Mouse (Mus musculus) kidney, adult 8-10 months (tissue): Measurements from ENCODE around the gene Tmem74b.

Source experiments
- DNase-seq, 2 experiments: peaks; one replicate each; pipeline ENCODE4 v3.0.0; 2022

The Tmem74b gene

DNA sequence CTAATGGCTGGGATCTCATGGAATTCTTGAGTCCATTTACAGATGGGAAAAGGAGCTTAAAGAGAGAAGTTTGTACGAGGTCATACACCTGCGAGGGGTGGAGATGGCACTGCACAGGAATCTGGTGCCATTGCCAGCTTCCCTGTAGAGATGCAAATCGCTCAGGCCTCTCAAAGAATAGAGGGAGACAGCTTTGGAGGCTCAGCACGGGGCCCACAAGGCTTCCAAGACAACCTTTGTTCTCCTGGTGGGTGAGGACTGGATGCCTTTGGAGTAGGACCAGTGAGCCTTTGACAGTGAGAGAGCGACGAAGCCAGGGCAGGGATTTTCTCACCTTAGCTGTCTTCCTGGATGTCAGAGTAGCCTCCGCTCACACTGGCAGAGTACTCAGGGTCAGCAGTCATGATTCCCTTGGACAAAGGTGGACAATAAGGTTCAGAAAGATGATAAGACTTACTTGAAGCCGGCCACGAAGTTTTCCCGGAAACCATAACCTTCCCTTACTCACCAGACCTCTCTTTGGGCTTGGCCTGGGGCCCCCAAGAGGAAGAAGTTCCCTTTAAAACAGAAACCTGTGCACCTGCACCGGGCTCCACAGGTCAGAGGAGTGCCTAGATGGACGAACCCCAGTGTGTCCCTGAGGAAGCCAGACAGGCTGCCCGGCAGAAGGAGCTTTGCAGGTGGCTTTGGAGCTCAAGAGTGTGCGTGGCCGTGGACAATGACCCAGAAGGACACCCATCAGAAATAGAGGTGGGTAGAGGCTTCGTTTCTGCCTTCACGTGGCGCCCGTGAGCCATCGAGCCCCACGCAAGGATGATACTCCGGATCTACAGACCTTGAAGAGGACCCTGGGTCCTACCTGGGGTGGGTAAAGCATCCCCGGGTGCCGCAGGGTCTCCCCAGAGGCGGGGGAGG, at the start of gene Tmem74b:
Gene Tmem74b (plus strand): TSS at position 778 of the 915 bp plus-strand sequence.
- DNase-seq, result peak in 1 of 2 experiments; percentile 3

DNA sequence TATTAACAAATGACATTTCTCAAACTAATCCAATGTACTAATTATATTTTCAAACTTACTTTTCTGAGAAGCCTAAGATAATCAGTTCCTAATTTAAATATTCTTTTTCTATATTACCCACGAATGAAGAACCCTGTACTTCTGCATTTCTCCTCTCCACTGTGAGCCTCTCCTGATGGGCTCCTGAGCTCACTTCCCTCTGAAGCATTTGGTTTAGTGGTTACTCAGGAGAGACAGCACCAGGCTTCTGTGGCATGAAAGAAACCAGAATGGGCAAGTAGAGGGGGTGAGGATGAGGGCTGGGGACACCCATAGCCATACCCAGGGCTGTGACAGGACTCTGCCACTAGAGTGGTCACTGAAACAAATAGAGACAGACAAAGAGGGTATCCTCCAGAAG, 49.8 kb upstream of the Tmem74b start:
- no peak for DNase-seq

DNA sequence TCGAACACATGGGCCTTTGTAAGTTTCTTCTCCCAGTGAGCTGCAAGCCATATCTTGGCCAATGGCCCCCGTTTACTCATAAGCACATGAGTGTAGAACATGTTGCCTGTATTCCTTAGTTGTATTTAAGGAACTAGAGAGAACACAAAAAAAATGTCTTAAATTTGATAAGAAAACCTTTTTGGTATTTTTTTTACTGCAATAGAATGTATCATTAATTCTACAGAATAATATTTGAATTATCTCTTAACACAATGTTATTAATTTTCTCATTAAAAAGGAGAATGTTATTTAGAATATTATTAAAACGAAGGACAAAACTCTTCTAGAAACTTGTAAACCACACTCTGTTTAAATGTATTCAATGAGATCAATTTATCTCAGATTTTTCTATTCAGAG, 33.4 kb upstream of the Tmem74b start, which contains the start of gene Rad21l:
Gene Rad21l (minus strand): TSS at position 101 of the 400 bp plus-strand sequence.
- DNase-seq, result no peak

DNA sequence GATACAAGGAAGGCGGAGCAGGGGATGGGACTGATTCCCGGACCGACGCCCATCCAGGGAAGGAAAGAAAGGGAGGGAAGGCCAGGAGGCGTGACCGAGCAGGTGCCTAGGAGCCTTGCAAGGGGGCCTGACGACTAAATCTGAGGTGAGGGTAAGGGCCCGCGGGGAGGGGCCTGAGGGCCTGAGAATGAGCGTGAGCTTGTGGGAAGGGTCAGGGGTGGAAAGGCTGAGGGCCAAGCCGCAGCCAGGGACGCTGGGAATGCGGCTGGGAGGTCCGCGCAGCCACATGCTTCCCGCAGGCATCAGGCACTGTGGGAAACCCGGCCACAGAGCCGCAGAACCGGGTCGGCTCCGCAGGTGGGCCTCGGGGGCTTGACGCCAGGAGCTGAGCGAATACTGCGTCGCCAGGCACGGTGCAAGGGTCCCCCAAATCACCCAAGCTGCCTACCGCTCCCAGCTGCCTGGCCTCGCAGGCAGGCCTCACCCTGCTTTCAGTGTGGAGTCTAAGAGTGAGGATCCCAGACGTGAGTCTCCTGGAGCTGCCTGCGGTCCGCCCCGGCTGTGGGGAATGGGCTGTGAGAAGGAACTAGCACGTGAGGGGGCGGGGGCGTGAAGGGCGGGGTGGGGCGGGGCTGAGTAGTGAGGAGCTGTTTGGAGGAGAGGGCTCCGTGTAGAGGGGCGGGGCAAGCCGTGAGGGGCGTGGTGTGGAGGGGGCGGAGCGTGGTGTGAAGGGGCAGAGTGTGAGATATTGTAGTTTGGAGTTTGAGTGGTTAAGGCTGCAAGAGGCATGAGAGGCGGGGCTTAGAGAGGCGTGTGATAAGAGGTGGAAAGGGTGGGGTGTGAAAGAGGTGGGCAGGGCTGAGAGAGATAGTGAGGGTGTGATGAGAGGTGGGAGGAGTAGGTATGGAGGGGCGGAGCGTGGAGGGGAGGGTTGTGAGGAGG, 31.5 kb upstream of the Tmem74b start:
- no peak for DNase-seq

DNA sequence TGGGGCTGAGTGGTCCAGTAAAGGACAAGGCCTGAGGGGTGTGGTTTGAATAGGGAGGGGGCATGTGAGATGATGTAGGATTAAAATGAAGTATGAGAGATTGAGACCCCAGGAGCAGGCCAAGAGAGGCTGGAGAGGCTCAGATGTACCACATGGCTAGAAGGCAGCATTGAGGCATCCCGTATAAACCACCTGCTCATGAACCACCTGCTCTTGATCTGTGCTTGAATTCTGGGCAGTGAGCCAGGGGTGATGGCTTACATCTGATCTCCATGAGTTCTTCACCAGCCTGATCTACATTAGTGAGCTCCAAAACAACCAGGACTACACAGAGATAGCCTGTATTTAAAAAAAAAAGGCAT, 30.9 kb upstream of the Tmem74b start:
- no peak for DNase-seq

DNA sequence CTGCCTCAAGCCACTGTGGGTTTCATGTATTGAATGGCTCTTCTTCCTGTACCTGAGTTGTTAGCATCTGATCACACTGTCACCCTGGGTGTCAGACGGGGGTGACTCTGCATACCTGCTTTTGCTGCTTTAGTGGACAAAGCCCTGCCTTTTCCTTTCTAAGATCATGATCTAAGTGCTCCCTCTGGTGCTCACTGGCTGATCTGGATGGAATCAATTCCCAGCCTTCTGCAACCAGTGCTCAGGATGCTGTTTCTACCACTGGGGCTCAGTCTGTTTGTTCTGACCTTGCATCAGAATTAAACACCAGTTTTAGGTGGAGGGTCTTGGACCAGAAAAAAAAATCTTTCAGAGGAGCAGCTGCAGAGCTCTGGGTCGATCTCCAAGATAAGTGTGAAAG, 25.6 kb upstream of the Tmem74b start:
- DNase-seq, result no peak

DNA sequence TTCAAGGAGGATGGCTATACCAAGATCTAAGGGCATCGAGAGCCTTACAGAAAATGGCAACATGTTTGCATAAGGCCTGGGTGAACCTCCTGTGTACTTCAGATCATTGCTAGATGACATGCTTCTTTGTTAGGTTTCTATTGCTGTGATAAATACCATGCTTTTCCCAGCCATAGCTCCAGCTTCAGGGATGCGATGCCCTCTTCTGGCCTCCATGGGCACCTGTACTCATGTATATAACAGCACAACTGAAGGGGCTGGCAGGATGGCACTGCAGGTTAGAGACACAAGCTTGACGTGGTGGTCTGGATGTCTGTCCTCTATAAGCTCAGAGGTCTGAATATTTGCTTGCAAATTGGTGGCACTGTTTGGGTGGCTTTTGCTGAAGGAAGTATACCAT, 19.5 kb upstream of the Tmem74b start:
- DNase-seq, result peak; percentile 5 to 12

DNA sequence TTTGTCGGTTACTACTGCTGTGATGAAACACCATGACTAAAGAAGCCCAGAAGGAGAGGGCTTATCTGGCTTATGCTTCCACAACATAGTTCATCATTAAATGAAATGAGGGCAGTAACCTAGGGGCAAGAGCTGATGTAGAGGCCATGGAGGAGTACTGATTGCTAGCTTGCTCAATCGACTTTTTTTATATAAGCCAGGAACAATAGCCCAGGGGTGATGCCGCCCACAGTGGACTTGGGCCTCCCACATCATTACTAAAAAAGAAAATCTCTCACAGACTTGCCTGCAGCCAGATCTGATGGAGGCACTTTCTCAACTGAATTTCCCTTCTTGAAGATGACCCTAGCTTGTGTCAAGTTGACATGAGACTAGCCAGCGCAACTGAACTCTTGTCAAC, 18.8 kb upstream of the Tmem74b start:
- no peak for DNase-seq

DNA sequence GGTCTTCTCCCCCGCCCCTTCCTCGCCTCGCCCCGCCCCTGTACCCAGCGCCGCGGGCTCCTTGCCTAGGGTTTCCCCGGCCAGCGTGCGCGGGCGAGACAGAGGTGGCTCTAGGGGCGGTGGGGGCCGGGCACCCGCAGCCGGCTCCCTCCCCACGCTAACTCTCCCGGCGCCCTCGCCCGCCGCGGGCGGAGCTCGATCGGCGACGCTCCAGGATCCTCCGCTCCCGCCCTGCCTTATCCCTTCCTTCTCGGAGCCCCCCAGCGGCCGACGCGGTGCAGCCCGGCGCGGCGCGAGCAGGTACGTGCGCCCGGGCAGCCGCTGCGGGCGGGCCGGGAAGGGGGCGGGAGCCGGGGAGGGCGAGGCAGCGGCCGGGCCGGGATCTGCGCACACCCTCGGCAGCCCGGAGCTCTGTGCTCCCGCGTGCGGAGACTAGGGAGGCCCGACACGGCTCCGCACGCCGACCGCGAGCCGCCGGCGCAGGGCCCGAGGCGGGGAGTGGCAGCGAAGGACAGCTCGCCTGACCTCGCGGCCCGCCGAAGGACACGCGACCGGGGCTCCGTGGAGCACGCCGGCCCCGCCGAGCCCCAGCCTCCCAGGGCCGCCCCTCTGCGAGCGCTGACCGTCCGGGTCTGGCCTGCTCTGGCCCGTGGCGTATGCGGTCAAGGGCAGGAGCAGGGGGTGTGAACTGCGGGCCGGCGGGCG, 490 bp downstream of the Tmem74b start:
- DNase-seq, result peak; percentile 16 to 17

DNA sequence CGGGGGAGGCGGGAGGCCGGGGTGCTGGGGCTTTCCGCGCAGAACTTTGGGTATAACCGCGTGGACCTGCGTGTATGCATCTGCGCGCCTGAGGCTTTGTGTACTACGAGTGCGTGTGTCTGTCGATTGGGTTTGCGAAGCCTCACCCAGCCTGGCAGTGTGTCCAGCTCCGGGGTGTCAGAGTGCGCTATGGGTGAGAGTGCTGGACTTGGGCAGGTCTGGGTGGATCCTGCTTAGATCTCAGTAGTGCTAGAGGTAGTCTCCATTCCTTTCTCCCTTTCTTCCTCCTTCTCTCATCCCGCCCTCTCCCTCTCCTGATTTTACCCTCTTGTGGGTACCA, 1.0 kb downstream of the Tmem74b start:
- peak in 1 of 2 experiments; percentile 1 for DNase-seq

DNA sequence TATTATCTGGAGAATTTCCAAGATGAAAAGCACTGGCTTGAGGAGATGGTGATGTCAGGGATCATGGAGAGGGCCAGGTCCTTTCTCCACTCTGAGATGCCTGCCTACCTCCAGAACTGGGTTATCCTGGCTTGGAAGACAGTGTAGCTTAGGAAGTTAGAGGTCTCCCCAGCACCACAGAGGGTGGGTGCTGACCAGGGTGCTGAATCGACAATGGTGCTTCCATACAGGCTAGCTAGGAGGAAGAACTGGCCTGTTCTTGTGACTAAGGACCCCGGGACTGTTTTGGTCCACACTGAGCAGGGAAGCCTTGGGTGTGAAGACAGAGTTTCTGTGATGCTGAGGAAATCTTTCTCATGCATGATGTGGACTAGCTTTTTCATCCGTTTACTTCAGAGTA, 10.8 kb downstream of the Tmem74b start:
- DNase-seq, result peak in 1 of 2 experiments; percentile 14

DNA sequence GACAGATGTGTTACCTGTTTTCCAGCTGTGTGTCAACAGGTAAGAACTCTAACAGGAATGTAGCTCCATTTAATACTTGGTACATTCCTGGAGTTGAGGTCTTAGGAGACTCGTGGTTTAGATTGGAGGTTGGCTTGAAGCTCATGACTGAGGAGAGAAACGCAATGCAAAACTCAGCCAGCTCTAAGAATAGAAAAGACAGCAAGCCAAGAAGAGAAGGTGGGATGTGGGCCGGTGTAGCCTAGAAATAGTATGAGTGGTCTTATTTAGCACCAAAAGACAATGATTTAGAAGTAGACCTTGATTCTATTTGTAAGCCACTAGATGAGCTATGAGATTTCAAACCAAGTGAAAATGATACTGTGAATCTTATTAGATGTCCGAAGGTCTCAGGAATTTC, 13.7 kb downstream of the Tmem74b start:
- DNase-seq, result no peak

DNA sequence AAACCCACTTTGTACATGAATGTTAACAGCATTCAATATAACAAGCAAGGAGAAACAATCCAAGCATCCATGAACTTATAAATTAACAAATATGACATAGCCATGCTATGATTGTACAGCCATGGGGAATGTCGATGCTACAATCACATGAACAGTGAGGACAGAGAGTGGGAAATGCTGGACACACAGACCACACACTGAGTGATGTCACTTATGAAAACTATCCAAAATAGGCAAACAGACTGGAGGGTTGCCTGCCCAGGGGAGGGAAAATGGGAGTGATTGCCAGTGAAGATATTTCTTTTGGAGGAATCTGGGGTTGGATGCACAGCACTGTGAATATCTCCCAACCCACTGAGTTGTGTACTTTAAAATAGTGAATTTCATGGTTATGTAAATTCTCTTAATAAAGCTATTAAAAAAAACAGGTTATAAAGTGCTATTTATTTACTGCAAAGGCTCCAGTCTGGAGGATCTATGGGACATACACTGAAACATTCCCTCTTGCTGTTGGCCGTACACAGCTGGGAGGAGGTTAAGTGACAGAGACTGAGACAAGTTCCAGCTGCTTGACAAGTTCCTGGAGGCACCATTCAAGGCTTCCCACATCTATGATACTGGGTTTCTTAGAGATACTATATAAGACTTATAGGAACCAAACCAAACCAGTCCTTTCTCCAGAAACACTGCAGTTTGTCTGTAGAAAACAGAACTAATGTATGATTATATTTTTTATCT, 14.7 kb downstream of the Tmem74b start:
- no peak for DNase-seq

DNA sequence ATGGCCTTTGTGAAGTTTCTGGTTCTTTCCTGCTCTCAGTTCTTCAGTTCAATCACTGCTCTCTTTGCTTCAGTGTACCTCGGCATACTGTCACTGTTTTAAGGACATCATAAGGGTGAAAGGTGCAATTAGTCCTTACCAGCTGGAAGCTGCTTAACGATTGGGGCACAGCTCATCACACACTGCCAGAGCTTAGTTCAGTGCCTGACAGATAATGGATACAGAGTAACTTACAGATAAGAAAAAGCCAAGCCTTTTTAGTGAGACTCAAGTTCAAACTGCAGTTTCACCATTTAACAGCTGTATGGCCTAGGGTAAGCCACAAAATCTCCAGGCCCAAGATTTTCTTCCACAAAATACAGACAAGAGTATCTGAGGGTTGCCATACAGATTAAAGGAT, 22.3 kb downstream of the Tmem74b start:
- no peak for DNase-seq

DNA sequence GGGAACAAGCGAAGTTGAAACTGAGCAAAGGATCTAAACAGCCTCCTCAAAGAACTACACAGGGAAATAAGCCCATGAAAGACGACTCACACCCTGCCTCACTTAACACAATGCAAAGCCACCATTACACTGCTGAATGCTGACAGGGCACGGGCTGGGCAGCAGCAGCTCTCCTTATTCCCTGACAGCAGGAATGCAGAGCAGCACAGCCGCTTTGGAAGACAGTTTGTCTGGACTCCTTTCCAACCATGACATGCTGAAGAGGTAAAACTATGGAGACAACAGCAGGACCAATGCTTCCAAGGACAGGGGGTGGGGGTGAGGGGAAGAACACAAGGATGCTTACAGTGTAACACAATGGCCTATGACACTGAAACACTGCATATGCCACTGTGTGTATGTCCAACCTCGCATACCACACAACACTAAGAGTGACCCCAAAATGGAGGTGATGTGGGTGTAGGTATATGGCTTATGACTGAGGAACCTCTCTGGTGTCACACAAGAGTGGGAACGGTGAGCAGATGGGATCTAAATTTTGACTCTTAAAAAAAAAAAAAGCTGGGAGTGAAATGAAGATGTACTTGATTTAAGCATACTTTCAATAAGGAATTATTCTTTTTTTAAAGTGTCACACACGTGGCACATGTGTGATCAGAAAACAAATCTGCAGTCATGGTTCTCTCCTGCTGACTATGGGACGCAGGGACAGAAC, 31.5 kb downstream of the Tmem74b start:
- no peak for DNase-seq

DNA sequence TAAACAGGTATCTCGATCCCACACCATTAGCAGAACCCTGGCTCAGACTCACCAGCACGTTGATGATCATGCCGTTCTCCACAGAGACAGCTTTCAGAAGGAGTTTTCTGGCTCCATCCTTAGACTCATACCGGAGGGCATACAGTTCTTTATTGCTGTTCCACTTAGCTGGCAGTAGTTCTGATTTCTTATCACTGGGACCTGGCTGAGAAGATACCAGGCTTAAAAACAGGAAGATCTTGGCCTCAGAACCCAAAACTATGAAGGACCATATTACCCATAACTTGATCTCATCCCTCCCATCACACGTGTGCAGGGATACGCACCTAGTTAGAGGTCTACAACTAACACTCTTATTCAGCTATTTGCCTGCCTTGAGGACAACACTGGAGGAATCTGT, 33.6 kb downstream of the Tmem74b start:
- no peak for DNase-seq

DNA sequence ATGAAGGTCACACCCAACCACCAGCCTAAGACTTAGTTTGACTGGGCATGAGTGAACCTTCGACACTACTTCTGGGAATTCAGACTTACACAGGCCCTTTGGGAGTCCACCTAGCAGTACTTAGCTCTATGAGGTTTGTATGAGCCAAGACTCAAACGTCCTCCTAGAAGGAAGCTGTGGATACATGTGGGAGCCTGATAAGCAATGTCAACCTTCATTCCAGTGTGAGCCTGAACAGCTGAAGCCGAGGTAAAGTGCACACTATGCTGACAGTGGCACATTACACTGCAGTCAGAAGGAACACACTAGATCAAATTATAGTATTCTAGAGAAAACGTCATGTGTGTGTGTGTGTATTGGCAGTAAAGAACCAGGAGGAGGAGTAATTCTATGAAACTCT, 36.7 kb downstream of the Tmem74b start:
- no peak for DNase-seq

DNA sequence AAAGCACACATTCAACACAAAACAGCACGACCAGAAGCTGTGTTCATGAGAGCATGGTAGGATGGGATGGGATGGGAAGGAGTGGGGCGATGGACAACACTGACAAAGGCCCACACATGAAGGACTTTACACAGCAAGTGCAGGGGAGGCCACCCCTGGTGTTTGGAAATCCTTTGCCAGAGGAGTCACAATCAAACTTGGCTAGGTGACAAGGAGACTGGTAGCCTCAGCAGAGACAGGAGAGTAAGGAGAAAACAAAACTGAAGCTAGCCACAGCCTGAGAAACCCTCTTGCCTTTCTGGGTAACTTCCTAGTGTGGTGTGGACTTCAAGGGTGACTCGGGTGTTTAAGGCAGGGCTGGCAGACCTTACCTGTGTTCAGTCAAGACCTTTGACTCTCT, 37.3 kb downstream of the Tmem74b start:
- DNase-seq, result no peak

DNA sequence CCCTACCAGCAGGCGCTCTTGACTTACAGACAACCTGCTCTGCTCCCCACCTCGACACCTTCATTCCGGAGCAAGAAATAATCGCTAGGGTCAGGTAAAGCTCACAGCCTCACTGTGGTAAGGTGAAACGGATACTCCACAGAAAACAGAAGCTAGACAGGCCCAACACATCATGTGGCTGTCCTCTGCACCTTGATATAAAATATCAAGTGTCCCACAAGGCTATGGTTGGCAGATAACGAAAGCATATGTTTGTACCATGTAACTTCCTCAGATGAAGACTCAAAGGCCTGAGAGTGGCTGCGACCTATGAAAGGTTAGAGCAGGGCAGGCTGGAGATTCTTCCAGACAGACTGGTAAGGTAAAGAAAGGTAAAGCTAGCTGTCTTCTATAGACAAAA, 37.7 kb downstream of the Tmem74b start:
- DNase-seq, result no peak

DNA sequence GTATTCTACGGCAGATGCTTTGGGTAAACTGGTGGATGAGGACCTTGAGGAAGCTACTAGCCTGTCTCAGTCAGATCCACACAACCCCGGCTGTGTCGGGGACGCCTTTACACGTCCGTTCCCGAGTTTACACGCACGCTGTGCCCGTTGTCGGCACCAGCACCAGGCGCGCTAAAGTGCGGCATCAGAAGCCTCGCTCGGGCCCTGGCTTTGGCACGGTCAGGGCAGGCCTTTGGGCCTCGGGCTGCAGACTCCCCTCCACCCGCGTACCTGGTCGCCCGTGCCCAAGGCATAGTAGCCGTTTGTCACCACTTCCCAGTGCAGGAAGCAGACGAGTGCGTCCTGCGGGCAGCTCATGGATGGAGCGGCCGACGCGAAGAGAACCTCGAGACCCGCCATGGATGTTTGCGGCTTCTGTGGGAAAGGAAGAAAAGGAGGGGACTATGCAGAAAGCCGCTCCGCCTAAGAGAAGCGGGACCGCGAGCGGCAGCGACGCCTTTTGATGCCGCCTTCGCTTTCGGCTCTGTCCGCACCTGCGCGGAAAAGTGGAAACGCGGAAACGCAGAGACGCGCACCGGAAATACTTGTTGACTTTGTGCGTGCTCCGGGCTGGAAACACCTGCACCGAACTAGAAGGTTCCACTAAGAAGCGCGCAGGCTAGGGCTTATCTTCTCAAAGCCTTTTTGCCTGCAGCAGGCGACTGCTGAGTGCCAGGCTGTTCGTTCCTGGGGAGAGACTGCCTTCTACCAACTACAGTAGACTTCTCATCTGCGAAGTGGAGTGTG, 39.1 kb downstream of the Tmem74b start:
- DNase-seq, result peak; percentile 78 to 91

DNA sequence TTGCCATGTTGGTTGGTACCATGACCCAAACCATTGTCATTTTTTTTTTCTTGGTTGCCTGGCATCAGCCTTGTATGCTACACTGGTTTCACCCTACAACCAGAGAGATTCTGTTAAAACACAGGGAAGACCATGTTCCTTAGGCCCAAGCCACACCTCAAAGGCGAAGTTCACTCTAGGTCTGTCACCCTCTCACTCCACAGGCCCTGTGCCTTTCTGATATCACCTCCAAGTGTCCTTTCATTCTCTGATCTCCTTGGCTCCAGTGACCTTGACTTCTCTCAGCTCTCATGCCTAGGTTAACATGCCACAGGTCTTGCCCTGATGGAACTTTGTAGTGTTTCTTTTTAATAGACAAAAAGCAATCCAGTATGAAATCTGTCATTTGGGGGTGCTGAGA, 40.3 kb downstream of the Tmem74b start:
- no peak for DNase-seq
